Mouse (Mus musculus) E14TG2a.4 (cell line): Measurements from ENCODE around the gene Plcg2.
A peak's percentile ranks its signal among the peaks of the same experiment; 100 is the strongest.

Source experiments
- H3K27me3 ChIP-seq: 2 replicates; pipeline ENCODE4 v1.6.1; 2014; ENCODE audit warnings: low read length, control low read depth; ENCODE audit not compliant: insufficient read depth
- H3K36me3 ChIP-seq: 2 replicates; pipeline ENCODE4 v1.6.1; 2014; ENCODE audit warnings: low read length, control low read depth; ENCODE audit not compliant: insufficient read depth
- H3K4me1 ChIP-seq: replicated peaks from 2 replicates; pipeline ENCODE4 v1.6.1; 2014; ENCODE audit warnings: low read depth, low read length, control low read depth
- H3K4me3 ChIP-seq: replicated peaks from 2 replicates; pipeline ENCODE4 v1.5.1; 2014; ENCODE audit warnings: mild to moderate bottlenecking, low read length
- H3K9me3 ChIP-seq: 2 replicates; pipeline ENCODE4 v1.6.1; 2014; ENCODE audit warnings: low read length, control low read depth
- CTCF ChIP-seq: conservative IDR thresholded peaks from 2 replicates; pipeline ENCODE4 v1.5.1; 2014; ENCODE audit warnings: low read length
- NANOG ChIP-seq: IDR thresholded peaks from 2 replicates; pipeline ENCODE4 v1.6.1; 2014; ENCODE audit warnings: borderline replicate concordance, low read length, mixed read lengths
- POU5F1 ChIP-seq: IDR thresholded peaks from 2 replicates; pipeline ENCODE4 v1.6.1; 2014; ENCODE audit warnings: low read length, borderline replicate concordance

The Plcg2 gene

GRCm38 (mm10) chr8:117465250-117465649 is 32.8 kb upstream of the Plcg2 start:
- peak; percentile 29 for TF ChIP-seq CTCF
- no peak for TF ChIP-seq POU5F1
- no peak overlapping the region for H3K4me3 ChIP-seq
- H3K27me3 ChIP-seq, result peaks cover 17% of the 10 kb centered on the region
- peaks cover 23% of the 10 kb centered on the region for H3K4me1 ChIP-seq
- peaks cover 4% of the 10 kb centered on the region for H3K9me3 ChIP-seq
- H3K36me3 ChIP-seq, result no peaks in the 10 kb centered on the region; the same call in none of the 2 replicates

GRCm38 (mm10) chr8:117467466-117467865 is 30.6 kb upstream of the Plcg2 start:
- TF ChIP-seq CTCF (no peak), POU5F1 (no peak), NANOG (no peak)
- Histone ChIP-seq H3K36me3 (no peaks in the 10 kb centered on the region), H3K4me3 (no peak overlapping the region), H3K27me3 (peaks cover 21% of the 10 kb centered on the region), H3K4me1 (peaks cover 32% of the 10 kb centered on the region), H3K9me3 (peaks cover 4% of the 10 kb centered on the region)

GRCm38 (mm10) chr8:117469431-117470341 is 28.4 kb upstream of the Plcg2 start:
- peaks cover 32% of the 10 kb centered on the region for H3K4me1 ChIP-seq
- peaks cover 24% of the 10 kb centered on the region for H3K27me3 ChIP-seq
- H3K4me3 ChIP-seq, result peak overlapping the region; percentile 66
- no peak for TF ChIP-seq CTCF
- no peak for TF ChIP-seq NANOG
- no peak for TF ChIP-seq POU5F1
- no peaks in the 10 kb centered on the region for H3K9me3 ChIP-seq
- H3K36me3 ChIP-seq, result no peaks in the 10 kb centered on the region

DNA sequence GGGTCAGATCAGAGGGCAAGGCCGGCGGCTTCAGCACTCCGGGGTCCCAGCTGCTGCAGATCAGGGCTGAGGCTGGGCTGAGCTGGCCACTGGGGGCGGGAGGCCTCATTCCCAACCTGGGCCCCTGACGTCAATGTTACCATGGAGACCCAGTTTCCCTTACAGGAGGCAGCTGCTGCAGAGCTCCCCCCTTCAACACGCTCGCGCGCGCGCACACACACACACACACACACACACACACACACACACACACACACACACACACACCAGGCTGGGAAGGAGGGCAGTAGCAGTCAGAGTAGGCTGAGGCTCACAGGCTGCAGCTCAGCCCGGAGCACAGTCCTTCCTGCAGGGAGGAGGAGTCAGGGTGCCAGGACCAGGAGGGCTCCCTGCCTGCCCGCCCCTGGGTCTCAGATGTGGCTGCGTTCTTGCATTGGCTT is 27.7 kb upstream of the Plcg2 start:
- TF ChIP-seq POU5F1 (no peak), NANOG (no peak), CTCF (no peak)
- Histone ChIP-seq H3K4me3 (peak overlapping the region; percentile 66), H3K27me3 (peaks cover 24% of the 10 kb centered on the region), H3K36me3 (no peaks in the 10 kb centered on the region), H3K4me1 (peaks cover 32% of the 10 kb centered on the region), H3K9me3 (no peaks in the 10 kb centered on the region)

DNA sequence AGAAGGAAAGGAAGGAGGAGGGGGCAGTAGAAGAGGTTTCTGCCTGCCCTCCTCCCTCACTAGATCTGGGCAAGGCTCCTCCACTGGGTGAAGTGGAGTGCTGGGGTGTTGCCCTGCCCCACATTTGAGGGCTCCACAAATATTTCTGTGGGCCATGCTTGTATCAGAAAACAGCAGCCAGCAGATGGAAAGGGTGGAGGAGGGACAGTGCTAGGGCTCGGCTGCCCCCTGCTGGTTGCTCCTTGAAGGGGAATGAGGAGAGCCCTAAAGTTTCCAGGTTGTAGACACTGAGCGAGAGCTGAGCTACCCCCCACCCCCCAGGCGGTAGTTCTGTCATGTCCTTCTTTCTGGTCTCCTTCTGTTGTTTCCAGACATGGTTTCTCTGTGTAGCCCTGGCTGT is 26.9 kb upstream of the Plcg2 start:
- Histone ChIP-seq H3K36me3 (no peaks in the 10 kb centered on the region), H3K27me3 (peaks cover 24% of the 10 kb centered on the region), H3K4me3 (peak overlapping the region; percentile 66), H3K4me1 (peaks cover 36% of the 10 kb centered on the region), H3K9me3 (no peaks in the 10 kb centered on the region)
- TF ChIP-seq CTCF, result peak; percentile 59
- no peak for TF ChIP-seq NANOG
- TF ChIP-seq POU5F1, result no peak

GRCm38 (mm10) chr8:117471655-117472054 is 26.4 kb upstream of the Plcg2 start:
- no peak overlapping the region for H3K4me3 ChIP-seq
- H3K9me3 ChIP-seq, result no peaks in the 10 kb centered on the region
- H3K4me1 ChIP-seq, result peaks cover 36% of the 10 kb centered on the region
- no peaks in the 10 kb centered on the region for H3K36me3 ChIP-seq
- H3K27me3 ChIP-seq, result peaks cover 24% of the 10 kb centered on the region
- no peak for TF ChIP-seq NANOG
- no peak for TF ChIP-seq CTCF
- TF ChIP-seq POU5F1, result no peak

DNA sequence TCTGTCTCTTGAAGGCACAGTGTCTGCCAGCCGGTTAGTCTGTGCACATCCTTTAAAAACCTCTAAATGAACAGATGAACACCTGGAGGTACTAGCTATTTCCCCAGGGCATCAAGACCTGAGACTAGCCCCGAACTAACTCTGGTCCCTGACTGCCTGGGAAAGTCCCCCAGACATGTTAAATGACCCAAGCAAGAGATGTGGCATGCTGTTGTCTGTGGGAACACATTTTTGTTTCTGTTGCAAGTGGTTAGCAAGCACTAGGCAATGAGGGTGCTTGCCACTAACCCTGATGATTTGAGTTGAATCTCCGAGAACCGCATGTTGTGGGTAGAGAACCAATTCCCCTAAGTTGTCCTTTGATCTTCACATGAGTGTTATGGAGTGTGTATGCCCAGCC is 25.8 kb upstream of the Plcg2 start:
- Histone ChIP-seq H3K4me3 (no peak overlapping the region), H3K36me3 (no peaks in the 10 kb centered on the region), H3K9me3 (no peaks in the 10 kb centered on the region), H3K4me1 (peaks cover 36% of the 10 kb centered on the region), H3K27me3 (peaks cover 24% of the 10 kb centered on the region)
- TF ChIP-seq POU5F1 (no peak), NANOG (no peak), CTCF (no peak)

DNA sequence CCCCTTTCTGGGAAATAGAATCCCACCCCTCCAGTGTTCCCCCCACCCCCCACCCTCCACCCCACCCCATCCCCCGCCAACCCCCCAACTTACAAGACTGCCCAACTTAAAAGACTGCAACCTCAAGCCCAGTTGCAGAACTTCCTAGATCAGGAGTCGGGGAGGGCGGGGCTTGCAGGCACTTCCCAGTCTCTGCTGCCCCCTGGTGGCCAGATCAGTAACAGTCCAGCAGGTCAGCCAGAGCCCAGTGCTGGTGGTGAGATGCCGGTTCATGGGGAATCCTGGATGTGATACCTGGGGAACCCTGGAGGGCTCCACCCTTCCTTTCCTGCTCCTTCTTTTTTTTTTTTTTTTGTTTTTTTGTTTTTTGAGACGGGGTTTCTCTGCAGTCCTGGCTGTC is 23.1 kb upstream of the Plcg2 start:
- no peaks in the 10 kb centered on the region for H3K36me3 ChIP-seq
- TF ChIP-seq CTCF (peak; percentile 63), POU5F1 (no peak), NANOG (no peak)
- peaks cover 9% of the 10 kb centered on the region for H3K27me3 ChIP-seq
- no peaks in the 10 kb centered on the region for H3K9me3 ChIP-seq
- no peak overlapping the region for H3K4me3 ChIP-seq
- H3K4me1 ChIP-seq, result peaks cover 31% of the 10 kb centered on the region
